Mouse (Mus musculus) cerebellum, adult 18-20 months (tissue): ENCODE measurements around the gene Wfikkn2.
A peak's percentile ranks its signal among the peaks of the same experiment; 100 is the strongest.
"Not testable (repeated sequence)": the region's sequence is repeated elsewhere in the genome, so short reads cannot be mapped to it uniquely, and the experiment has no call there.

Experiments
- DNase-seq, 2 experiments: peaks; one replicate each; pipeline ENCODE4 v3.0.0; 2021

Gene Wfikkn2

DNA sequence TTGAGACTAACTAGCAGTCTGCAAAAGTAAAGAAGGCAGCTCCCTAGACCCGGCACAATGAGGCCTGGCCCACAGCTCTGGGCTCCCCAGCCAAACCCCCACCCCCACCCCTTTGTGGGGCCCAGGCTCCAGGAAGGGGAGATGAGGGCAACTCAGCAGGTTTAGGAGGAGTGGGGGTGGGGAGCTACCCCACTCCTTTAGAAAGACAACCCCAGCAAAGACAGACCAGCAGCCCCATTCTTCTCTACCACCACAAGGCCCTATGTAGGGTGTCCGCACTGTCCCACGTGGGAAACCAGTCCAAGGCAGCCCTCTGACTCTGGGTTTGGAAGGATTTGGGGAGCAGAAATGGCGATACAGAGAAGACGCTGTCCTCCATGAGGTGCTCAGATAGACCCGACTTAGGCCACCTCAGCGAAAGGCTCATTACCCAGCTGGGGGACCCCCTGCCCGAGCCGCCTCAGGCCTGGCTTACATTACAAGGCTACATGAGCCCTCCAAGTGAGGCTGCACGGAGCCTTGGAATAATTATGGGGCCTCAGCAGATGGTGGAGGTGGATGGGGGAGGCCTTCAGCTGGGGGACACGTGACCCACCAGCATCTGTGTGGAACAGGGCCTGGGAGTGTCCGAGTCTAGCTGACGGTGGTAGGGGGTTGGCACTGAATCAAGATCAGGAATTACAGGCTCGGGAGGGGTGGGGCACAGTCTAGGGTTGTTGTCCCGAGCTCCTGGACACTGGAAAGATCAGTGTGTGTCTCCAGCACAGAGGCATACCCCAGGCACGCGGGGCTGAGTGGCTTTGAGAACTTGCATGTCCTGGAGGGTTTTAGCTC, at the start of gene Wfikkn2:
TSS of gene Wfikkn2 (minus strand) at position 51 of the 834 bp plus-strand sequence.
- DNase-seq, result no peak

DNA sequence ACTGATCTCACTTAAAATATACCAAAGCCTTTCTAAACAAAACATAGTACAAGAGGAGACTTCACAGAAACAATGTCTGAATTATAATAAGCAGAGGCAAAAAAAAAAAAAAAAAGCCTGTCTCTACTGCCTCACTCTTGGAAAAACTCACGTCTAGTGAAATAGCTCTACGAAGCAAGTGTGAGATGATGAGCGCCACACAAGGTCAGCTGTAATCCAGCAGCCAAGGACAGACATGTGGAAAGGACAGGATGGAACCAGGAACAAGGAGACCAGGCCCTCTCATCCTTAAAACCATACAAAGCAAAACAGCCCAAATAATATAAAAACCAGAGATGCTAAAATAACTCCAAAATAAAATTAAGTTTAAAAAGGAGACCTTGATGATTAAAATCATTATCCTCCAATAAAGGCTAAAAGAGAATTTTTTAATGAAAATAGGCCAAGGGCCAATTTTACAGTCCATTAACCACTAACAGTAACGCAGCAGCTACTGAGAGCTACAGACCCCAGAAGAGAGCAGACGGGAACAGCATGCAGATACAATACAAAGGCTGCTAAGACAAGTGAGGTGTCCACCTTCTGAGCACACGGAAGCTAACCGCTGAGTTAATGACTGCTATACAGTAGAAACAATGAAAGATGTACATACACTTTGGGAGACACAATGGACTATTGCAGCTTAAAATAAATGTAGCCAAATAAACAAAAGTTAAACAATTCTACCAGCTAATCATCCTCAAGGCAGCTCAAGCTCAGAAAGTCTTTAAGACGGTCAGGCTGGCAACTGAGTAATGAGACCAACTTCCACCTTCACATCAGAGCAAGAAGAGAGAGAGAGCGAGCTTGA, 49.4 kb upstream of the Wfikkn2 start:
- DNase-seq, result no peak

DNA sequence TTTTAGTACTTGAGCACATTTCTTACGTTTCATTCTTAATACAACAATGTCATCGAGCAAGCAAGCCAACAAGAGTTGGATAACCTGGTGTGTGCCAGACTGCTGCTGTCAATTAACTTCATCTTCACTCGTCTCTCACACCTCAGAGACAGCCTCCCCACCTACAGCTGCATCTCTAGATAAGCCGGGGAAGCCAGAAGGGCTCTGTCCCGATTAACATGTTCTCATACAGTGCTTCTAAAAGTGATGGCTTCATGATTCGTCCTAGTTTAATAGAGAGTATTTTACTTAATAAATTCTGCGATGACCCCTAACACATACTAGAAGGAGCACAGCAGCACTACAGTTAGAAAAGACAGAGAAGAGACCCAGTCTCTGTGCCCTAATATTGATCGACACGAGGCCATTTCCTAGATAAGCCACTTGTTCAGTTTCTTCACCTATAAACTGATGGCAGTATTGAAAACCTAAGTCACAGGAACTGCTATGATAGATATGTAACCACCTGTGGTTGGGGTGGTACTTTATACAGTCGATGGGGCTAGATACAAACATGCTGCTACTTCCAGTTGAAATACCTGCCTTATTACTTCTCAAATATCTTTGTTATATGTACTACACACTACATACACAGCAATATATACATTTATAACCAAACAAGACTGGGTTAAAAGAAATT, 44.4 kb upstream of the Wfikkn2 start:
- DNase-seq, result no peak

DNA sequence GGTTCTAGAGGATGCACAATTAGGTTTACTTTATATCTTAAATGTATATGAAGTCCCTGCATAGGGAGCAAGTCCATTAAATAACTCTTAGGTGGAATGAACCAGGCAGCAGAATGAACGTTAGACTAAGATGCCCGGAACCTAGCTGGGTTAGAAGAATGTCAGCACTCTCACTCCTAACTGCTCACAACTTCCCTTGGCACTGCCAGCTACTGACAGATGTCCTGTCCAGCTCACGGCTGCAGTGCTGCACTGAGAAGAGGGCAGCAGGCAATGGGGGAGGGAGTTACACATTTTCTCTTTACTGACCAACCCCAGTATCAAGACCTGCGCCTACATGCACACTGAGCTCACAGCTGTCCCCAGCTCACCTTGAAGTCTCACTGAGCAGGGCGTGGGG, 41.3 kb upstream of the Wfikkn2 start:
- DNase-seq, result no peak

DNA sequence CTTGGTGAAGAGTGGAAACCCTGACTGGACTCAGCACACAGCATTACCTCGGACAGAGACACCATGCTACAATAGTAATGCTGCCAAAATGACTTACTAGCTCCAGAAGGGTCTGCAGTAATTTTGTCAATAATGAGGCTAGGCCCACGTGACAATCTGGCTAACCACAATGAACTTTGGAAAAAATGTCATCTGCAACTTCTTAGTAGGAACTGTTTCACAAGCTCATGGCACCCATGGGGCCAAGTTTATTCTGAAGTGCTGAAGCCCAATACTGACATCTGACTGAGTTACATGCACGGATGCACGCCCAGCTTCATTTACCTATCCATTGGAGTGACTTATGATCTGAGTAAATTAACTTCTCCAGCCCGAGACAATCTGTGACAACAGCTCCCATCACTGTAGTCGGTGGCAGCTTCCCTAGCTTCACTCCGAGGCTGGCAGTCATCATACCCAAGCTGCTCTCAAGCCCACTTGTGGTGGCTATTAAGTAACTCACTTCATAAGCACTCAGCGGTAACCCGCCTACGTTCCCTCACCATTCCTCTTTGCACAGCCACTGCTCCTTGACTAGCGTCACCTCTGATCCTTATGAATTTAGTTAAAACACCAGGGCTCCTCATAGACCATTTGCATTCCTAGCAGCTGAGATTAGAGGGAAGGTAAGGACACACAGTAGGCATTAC, 40.2 kb upstream of the Wfikkn2 start:
- DNase-seq, result no peak

DNA sequence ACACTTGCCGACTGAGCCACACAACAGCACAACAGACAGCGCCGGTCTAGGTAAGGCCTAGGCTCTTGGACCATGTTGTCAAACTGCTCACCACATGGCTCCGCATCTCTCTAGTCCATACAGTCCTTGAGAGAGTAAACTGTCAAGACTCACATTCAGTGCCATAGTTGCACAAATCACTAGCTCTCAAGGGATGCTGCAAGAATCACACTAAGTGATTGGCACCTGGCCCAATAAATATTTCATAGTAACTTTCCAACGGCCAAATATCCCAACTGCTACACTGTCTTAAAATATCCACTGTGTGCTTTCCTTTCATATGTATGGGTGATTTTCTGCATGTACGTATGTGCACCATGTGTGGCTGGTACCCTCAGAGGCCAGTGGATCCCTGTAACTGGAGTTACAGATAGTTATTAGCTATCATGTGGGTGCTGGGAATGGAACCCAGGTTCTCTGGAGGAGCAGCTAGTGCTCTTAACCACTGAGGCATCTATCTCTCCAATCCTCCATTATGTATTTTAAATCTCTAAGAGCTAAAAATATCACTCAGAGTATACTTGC, 37.8 kb upstream of the Wfikkn2 start:
- DNase-seq, result no peak

DNA sequence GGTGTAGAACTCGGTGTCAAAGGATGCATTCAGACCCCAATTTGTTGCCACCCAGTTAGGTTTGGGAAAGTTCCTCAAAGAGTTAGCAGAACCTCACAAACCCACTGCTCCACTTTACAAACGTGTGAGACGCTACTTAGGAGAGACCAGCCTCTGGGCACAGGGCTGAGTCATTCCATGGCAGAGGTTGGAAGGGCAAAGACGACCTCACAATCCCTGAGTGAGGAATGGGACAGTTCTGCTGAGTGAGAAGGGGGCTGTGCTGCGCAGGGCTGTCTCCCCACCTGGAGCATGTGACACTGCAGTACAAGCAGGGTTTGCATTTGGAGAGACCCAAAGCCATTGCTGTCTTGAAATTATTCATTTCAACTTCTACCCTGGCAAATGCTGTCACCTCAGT, 36.5 kb upstream of the Wfikkn2 start:
- no peak for DNase-seq

DNA sequence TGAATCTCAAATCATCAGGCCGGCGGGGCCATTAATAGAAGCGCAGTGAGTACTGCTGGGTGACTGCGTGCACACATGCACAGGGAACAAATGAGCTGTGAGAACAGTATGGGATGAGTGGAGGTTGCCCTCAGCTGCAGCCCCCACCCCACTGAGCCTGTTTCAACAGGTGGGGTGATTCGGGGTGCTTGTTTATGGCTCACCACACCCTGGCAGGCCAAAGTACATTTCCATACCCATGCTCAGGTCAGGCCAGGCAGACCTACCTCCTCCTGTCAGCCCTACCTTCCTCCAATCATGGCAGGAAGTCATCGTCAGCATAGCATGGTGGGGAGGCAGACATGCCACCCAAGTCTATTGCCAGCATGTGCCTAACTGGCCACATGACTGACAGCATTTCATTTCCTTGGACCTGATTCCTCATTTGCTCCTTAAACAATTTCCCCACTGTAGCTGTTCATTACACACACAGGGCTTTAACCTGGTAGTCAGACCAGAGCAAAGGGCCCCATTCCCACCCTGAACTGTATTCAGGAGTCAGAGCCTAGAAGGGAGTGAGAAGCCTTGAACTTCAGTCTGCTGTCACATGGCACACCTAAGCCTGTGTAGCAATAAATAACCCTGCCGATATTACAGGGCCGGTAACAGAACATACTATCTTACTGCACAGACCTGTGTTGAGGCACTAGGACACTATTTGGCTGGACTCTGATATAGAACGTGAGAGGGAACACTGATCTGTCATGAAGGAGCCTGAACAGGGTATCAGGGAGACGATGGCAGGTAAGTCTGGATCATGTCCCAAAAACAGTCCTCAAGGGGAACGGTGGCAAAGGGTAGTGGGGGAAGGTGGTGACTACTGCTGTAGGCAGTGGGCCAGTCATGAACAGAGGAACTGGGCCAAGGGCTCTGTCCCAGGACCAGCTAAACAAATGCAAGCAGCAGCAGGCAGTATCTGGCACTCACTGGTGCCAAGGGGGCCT, 35.7 kb upstream of the Wfikkn2 start, which contains the start of gene Gm21885:
TSS of gene Gm21885 (plus strand) at position 675 of the 983 bp plus-strand sequence.
- DNase-seq, result no peak

DNA sequence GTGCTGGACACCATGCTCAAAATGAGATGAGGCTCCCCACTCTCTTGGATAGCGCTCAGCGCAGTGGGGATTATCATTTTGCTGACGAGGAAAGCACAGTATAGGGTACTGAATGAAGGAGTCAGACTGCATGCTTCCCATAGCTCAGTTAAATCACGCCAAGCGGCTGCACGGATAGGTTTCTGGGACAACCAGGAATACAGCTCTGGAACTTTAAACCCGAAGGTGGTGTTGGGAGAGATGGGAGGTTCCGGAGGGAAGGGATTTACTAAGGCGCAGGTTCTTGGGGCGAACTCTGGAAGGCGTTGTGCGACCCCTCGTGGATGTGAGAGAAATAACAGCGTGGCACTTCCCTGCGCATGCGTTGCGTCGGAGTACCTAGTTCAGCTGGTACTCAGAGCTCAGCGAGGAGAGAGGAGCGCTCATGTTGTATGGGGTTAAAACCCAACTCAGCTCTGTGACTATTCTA, 31.1 kb upstream of the Wfikkn2 start:
- DNase-seq, result peak; percentile 95 to 97

DNA sequence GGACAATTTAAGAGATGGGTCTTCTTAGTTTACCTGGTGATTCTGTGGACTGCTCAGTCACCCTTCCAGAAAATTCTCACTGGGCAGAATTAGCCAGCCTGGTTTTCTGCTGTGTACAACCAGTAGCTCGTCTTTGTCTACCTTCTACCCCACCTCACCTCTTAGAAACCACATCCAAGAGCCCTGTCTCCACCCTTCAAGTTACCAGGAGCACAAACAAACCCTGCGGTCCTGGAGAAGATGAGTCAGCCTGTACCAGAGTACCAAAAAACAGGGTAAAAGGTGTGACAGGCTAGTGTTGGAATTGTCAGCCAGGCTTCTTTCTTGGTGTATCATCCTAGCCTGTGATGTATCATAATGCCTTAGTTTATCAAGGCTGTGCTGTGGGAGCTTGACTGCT, 29.9 kb upstream of the Wfikkn2 start:
- DNase-seq, result no peak

DNA sequence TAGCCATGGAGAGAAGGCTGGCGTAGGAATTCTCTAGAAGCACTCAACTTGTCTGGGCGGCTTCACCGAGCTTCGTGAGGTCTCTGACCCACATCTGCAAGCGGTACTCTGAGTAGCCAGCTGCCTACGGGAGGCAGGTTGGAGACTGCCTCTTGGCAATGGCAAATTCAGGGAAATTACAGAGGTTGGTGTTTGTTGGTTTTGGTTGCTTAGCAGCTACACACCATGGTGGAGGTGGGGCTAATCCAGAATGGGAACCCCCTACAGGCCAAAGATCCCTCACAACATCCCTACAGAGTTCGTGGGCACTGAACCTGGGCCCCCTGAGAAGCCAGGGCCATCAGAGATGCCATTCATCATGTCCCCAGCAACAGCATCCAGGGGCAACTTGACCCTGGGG, 29.4 kb upstream of the Wfikkn2 start:
- DNase-seq, result no peak

DNA sequence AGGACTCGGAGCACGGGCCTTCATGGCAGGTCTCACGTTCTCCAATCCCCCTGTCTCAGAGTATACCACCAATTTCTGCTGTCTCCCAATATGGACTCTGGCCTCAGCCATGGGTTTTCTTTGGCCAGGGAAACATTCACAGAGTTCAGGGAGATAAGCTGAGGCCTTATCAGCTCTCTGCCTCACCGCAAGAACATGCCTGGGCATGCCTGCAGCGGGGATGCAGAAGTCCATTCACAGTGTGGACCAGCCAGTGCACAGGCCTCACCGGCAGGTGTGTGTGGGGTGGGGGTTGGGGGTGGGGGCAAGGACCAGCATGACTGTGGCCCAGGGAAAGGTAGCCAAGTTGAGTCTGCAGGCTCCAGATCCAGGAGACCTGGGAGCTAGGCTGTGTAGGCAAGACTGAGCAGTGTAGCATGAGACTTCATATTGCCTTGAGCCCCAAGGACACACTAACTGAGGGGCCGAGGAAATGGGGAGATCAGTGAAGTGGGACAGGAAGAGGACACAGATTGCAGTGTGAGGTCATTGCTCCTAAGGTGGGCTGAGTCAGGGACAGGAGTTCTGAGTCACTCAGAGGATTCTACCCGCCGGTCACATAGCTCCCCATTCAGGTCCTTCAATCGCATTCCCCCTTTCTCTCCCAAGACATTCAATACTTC, 28.5 kb upstream of the Wfikkn2 start:
- DNase-seq, result no peak

DNA sequence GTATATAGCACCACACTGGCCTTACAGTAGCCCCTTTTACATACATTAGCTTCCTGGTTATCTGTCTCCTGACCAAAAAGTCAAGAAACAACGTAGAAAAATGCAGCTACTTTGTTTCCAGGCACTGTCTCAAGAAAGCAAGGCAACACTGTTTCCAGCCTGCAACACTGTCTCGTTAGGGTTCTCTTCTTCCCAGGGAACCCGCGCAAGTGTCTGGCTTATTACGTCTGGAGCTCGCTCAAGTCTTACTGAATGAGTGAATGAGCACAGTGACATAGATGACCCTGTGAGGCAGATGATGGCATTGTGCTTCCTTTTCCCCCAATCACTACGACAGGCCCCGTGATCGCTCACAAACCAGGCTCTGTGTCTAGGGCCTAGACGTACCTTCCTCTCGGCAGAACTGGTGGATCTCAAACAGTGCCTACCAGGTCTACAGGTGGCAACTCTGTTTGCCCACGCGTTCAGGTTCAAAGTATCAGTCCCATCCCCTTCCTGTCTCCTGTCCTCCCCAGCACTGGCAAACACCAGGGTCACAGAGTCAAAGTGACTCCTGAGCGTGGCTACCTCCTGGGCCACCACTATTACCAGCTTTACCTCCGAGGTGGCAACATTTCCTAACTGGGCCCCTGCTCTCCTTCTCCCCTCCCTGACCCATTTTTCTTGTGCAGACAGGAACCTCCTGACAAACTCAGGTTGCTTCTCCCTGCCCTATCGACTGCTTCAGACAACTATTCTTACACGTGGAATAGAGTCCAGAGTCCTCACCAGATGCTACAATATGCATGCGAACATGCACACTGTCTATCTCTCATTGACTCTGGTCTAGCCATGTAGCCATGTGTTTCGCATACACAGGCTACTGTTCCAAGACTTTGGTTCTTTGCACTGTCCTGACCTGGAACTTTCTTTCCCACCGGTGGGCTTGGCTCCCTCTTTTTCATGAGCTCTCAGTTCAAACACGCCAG, 27.4 kb upstream of the Wfikkn2 start:
- no peak for DNase-seq

DNA sequence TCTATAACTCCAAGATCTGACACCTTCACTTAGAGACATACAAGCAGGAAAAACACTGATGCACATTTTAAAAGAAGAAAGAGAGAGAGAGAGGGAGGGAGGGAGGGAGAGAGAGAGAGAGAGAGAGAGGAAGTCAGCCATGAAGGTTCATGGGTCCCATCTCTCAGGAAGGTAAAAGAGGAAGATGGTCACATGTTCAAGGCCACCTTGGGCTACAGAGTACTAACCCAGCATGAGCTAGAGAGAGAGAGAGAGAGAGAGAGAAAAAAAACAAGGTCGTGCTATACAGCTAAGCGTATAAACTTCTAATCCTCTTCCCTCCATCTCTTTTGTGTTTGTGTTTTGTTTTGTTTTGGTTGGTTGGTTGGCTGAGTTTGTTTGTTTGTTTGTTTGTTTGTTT, 25.2 kb upstream of the Wfikkn2 start:
- DNase-seq, result no peak

DNA sequence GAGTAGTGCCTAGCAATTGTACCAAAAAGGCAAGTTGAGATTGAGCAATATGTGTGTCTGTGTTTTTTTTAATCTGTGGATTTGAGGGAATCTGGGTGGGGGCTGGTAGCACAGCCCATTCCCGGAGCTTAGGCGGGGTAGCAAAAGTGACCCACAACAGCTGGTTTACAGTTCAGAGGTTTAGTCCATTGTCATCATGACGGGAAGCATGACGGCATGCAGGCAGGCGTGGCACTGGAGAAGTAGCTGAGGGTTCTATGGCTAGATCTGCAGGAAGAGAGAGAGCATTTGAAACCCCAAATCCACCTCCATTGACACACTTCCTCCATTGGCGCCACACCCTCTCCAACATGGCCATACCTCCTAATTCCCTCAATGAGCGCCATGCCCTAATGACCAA, 24.1 kb upstream of the Wfikkn2 start:
- DNase-seq, result no peak

DNA sequence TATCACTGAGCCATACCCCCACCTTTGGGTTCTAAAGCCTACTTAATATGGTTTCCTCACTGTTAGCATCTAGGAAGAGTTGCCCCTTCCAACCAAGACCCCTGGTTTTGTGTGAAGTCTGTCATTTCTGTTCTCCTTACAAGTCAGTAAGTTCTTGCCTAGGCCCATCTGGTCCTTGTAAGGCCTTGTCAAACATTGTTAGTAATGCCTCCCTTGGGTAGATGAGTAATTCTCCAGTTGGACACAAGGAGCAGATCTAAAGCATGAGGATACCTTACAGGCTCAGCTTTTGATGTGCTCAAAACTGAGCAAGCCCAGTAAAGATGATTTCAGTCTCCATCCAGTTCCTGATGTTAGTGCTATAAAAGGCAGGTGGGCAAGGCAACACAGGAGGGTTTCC, 23.0 kb upstream of the Wfikkn2 start:
- DNase-seq, result no peak

DNA sequence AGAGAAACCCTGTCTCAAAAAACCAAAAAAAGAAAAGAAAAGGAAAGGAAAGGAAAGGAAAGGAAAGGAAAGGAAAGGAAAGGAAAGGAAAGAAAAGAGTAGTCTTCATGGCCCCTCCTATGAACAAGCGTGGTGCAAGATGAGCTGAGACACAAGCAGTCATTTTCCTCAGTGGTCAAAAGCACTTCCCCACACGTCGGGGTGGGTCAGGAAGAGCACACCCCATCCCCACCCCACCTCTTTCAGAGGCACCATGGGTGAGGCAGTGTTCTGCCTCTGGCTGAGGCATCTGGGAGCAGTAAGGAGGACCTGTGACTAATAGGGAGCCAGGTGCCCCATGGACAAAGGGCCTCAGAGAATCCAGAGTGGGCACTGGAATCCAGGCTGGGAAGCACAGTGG, 20.4 kb upstream of the Wfikkn2 start:
- DNase-seq, result not testable (repeated sequence)

DNA sequence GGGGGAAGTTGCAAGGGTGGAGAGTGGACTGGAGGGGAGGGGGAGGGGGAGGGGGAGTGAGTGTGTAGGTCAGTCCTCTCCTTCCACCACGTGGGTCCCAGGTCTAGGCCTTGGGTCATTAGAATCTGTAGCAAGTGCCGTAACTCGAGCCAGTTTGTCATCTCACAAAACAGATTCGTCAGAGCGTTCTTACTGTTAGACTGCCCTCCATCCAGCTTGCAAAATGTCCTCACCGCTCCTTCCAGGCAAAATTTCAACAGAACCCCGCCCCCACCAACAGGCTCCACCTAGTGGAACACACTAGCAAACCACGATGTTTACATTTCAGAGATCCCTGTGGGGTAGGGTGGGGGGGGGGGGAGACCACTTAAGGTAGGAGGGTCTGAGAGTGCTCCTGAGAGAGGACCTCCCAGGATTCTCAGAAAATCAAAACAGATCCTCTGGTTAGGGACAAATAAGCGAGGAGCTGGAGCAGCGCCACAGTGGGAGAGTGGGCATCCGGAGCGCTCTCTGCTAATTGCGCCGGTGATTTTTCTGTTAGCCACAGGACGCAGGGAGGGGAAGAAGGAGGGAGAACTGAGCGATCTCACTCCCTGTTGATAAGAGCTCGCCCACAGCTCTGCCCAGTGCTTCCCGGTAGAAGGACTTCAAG, 19.5 kb upstream of the Wfikkn2 start:
- peak; percentile 73 to 77 for DNase-seq
